Mouse (Mus musculus) olfactory bulb, adult 2 months (tissue): ENCODE results near the gene Hs3st2.

Experiments used
- CTCF ChIP-seq: fragments of 200-500 bp; IDR thresholded peaks from 2 replicates; pipeline ENCODE4 v1.5.1; 2012; ENCODE audit warnings: low read depth, mild to moderate bottlenecking, low read length, moderate library complexity; ENCODE audit not compliant: insufficient read depth
- POLR2A ChIP-seq: fragments of 200-500 bp; IDR thresholded peaks from 2 replicates; pipeline ENCODE4 v1.6.1; 2012; ENCODE audit warnings: mild to moderate bottlenecking, low read depth, low read length, moderate library complexity; ENCODE audit not compliant: insufficient read depth

DNA sequence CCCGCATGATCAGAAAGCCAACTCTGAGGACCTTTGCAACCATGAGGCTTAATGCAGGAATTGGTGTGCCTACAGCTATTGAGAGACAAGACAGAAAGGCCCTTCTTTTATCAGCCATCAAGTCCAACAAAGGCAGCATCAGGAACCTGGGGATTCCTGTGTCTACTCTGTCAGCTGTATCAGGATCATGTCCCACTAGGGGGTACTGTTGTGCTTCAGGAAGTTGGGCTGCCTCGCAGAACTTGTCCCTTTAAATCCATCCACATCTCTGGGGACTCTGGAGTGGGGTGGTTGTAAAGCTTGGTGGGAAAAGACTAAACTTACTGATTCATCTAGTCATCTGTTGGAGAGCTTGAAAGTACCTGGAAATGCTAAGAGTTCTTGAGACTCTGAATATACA lies 93.6 kb downstream of the Hs3st2 start:
- TF ChIP-seq POLR2A (no peak), CTCF (no peak)
